Mouse (Mus musculus) kidney, embryonic 16.5 days (tissue): ENCODE results near the gene Lrrn2. TPM values are rescaled to one million over a fixed set of nuclear protein-coding genes. Genes with fewer than 3 reads are reported as not detected.

Experiments
- ATAC-seq: fragments of 200-750 bp; cut with Nextera tagmentation; 2 replicates; pipeline ENCODE4 v1.8.0; 2017; ENCODE audit warnings: moderate TSS enrichment; ENCODE audit not compliant: low FRiP score, low TSS enrichment
- H3K27ac ChIP-seq: fragments of 300-500 bp; sonication (generic); 2 replicates; pipeline ENCODE4 v1.5.1; 2014; ENCODE audit warnings: low read length
- H3K27me3 ChIP-seq: fragments of 300-500 bp; sonication (generic); 2 replicates; pipeline ENCODE4 v1.6.1; 2014; ENCODE audit warnings: low read length, control low read depth, mixed read lengths; ENCODE audit not compliant: insufficient read depth
- H3K36me3 ChIP-seq: fragments of 300-500 bp; sonication (generic); 2 replicates; pipeline ENCODE4 v1.6.1; 2014; ENCODE audit warnings: low read length, control low read depth, mixed read lengths; ENCODE audit not compliant: insufficient read depth
- H3K4me1 ChIP-seq: fragments of 300-500 bp; sonication (generic); 2 replicates; pipeline ENCODE4 v1.6.1; 2014; ENCODE audit warnings: low read length, control low read depth, mixed read lengths; ENCODE audit not compliant: insufficient read depth
- H3K4me2 ChIP-seq: fragments of 300-500 bp; sonication (generic); replicated peaks from 2 replicates; pipeline ENCODE4 v1.6.1; 2014; ENCODE audit warnings: low read depth, low read length
- H3K4me3 ChIP-seq: fragments of 300-500 bp; sonication (generic); 2 replicates; pipeline ENCODE4 v1.5.1; 2014; ENCODE audit warnings: mild to moderate bottlenecking, low read length
- H3K9ac ChIP-seq: fragments of 300-500 bp; sonication (generic); replicated peaks from 2 replicates; pipeline ENCODE4 v1.6.1; 2014; ENCODE audit warnings: low read length
- H3K9me3 ChIP-seq: fragments of 300-500 bp; sonication (generic); 2 replicates; pipeline ENCODE4 v1.6.1; 2016; ENCODE audit warnings: low read length, control low read depth
- whole genome bisulfite sequencing: fragments of 180-500 bp; shearing (Covaris S2); extraction: QIAGEN DNeasy Blood & Tissue Kit; methylation state at CpG from one replicate; pipeline ENCODE4 v1.1.7; 2014; 5-methylcytosine and 5-hydroxymethylcytosine counted together
- polyA plus RNA-seq: library from polyadenylated mRNA; unstranded; fragments of >200 nt; fragmentation: Nextera tagmentation; extraction: Ambion mirVana; gene quantifications from 2 replicates; pipeline ENCODE4 v1.2.1, GENCODE M21; 2015

Gene Lrrn2
- polyA plus RNA-seq, 1 experiment from 2014 or later, result 5.2 TPM

DNA sequence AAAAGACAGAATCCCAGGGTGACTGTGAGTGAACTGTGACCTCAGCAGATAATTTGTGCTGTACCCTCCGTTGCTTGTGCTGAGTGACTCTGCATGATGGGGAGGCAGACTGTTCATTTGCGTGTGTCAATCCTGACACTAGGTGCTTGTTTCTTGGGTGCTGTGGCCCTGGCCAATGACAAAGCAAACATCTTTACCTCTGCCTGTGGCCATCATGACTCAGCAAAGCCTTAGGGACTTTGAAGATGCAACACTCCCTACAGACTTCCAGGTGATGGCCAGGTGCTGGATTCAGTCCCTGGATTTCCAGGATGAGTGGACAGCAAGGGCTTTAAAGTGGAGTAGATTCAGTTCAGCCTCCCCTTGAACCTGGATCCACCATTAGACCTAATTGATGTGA lies 28.8 kb upstream of the Lrrn2 start:
- ATAC-seq, result no peak
- no peak overlapping the region for H3K27ac ChIP-seq
- H3K4me3 ChIP-seq, result no peak overlapping the region
- WGBS, result 65% methylated on average over 2 of the region's 2 CpGs
- H3K9ac ChIP-seq, result no peak overlapping the region
- no peaks in the 10 kb centered on the region for H3K4me1 ChIP-seq
- no peaks in the 10 kb centered on the region for H3K27me3 ChIP-seq
- H3K36me3 ChIP-seq, result no peaks in the 10 kb centered on the region
- H3K4me2 ChIP-seq, result no peak overlapping the region
- 0 out of 2 replicates have a peak, but pooled peaks cover 5% of the 10 kb centered on the region for H3K9me3 ChIP-seq

DNA sequence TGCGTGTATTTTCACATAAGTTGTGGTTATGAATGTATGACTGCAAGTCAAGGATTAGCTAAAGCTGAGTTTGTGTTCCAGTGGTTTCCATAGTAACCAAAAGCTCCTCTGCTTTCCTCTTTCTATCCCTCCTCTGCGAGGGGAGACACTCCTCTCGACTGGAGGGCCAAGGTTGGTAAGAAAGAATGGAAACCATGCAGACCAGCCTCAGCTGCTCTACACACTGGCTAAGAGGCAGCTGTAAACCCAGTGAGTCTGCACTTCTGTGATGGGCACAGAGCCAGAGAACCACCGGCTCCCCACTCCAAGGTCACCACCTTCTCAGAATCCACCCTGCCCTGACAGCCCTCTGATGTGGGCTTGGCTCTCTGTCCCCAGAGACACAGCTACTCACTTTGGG lies 28.3 kb upstream of the Lrrn2 start:
- no peak for ATAC-seq
- H3K27ac ChIP-seq, result no peak overlapping the region
- H3K4me1 ChIP-seq, result no peaks in the 10 kb centered on the region
- H3K4me2 ChIP-seq, result no peak overlapping the region
- H3K27me3 ChIP-seq, result no peaks in the 10 kb centered on the region
- no peak overlapping the region for H3K4me3 ChIP-seq
- 46% methylated on average over 4 of the region's 4 CpGs for WGBS
- H3K9ac ChIP-seq, result no peak overlapping the region
- no peaks in the 10 kb centered on the region for H3K36me3 ChIP-seq
- 0 out of 2 replicates have a peak, but pooled peaks cover 5% of the 10 kb centered on the region for H3K9me3 ChIP-seq

- H3K4me2 ChIP-seq, result no peak overlapping the region
- no peak overlapping the region for H3K4me3 ChIP-seq
- no peak for ATAC-seq
- no peaks in the 10 kb centered on the region for H3K27me3 ChIP-seq
- H3K9me3 ChIP-seq, result 0 out of 2 replicates have a peak, but pooled peaks cover 5% of the 10 kb centered on the region
- H3K4me1 ChIP-seq, result no peaks in the 10 kb centered on the region
- H3K9ac ChIP-seq, result no peak overlapping the region
- no peak overlapping the region for H3K27ac ChIP-seq
- WGBS, result 25% methylated on average over 8 of the region's 8 CpGs
- H3K36me3 ChIP-seq, result no peaks in the 10 kb centered on the region
Observed at GRCm38 (mm10) chr1:132853312-132853711, 26.8 kb upstream of the Lrrn2 start.

DNA sequence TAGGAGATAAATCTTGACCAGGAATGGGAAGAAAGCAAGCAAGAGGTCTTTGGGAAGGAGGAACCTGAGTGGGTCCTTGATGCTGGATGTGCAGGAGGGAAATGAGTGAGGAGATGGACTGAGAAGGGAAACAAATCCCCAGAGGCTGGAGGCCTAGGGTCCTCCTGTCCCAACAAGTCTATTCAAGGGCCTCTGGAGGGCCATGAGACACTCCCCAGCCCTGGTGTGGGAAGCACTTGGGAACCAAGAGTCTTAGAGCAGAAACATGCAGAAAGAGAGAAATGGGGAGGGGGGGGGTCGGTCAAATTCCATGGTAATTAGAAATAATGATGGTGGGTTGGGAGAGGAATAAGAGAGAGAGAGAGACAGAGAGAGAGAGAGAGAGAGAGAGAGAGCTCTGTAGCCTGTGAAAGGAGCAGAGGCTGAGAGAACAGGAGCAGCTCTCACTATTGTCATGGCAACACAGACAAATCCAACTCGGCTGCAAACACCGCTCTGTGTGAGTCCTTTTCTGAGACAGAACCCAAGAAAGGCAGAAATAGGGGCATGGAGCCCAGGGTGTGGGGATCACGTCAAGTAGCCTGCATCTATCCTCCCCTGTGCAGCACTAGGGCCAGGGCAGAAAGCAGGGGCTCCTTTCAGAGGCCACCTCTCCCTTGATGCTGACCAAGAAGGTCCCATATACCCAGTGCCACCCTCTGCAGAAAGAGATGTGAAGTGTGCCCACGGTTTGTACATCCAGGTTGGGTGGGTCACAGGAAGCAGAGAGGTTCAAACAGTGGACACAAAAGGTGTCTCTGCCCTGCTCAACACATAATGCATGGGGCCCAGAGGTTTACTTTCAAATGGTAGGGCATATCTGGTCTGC lies 21.3 kb upstream of the Lrrn2 start:
- Histone ChIP-seq H3K4me2 (no peak overlapping the region), H3K27ac (no peak overlapping the region), H3K4me3 (no peak overlapping the region), H3K9ac (no peak overlapping the region), H3K9me3 (no peaks in the 10 kb centered on the region), H3K36me3 (no peaks in the 10 kb centered on the region), H3K4me1 (no peaks in the 10 kb centered on the region), H3K27me3 (no peaks in the 10 kb centered on the region)
- ATAC-seq, result no peak
- WGBS, result 69% methylated on average over 5 of the region's 5 CpGs

- Histone ChIP-seq H3K4me3 (no peak overlapping the region), H3K4me2 (no peak overlapping the region), H3K4me1 (no peaks in the 10 kb centered on the region), H3K9ac (no peak overlapping the region), H3K27ac (no peak overlapping the region), H3K36me3 (no peaks in the 10 kb centered on the region), H3K27me3 (no peaks in the 10 kb centered on the region), H3K9me3 (no peaks in the 10 kb centered on the region)
- ATAC-seq, result no peak
- 84% methylated on average over 2 of the region's 2 CpGs for WGBS
Observed at GRCm38 (mm10) chr1:132864220-132864619, 15.9 kb upstream of the Lrrn2 start.

DNA sequence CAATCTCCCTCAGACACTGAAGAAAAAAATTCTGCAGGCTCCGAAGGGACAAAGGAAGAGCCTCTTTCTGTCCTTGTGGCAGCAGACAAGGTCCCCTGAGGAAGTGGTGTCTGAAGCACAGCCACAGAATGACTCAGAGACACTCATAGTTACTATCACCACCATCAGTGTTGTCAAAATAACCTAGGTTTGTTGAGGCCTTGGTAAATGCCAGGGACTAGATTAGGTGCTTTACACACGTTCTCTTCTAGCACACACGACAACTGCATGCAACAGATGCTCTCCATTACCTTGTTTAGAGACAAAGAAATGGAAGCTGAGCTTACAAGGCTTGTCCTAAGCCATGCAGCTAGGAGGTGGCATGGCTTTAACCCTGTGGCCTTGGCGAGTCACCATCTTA lies 14.5 kb upstream of the Lrrn2 start:
- H3K4me3 ChIP-seq, result no peak overlapping the region
- no peak overlapping the region for H3K9ac ChIP-seq
- WGBS, result 91% methylated on average over 4 of the region's 4 CpGs
- H3K4me2 ChIP-seq, result no peak overlapping the region
- no peaks in the 10 kb centered on the region for H3K9me3 ChIP-seq
- ATAC-seq, result no peak
- H3K27me3 ChIP-seq, result no peaks in the 10 kb centered on the region
- no peak overlapping the region for H3K27ac ChIP-seq
- no peaks in the 10 kb centered on the region for H3K36me3 ChIP-seq
- H3K4me1 ChIP-seq, result no peaks in the 10 kb centered on the region

DNA sequence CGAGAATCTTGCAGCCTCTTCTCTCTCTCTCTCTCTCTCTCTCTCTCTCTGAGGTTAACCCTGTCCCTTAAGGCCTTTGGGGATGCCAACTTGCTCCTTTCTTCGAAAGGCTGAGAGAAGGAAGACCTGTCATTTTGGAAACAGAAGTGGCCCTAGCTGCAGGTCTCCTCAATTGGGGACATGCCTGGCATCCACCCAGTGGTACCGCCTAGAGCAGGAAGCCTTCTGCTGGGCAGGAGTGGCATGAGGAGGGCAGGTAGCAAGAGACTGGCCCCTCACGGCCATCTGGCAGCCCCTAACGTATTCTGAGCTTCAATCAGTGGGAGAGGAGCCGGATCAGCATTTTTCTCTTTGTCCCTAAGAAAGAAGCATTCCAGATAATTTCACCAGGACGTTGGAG lies 9.7 kb upstream of the Lrrn2 start:
- no peaks in the 10 kb centered on the region for H3K9me3 ChIP-seq
- no peaks in the 10 kb centered on the region for H3K36me3 ChIP-seq
- ATAC-seq, result no peak
- H3K4me3 ChIP-seq, result no peak overlapping the region
- 66% methylated on average over 7 of the region's 7 CpGs for WGBS
- H3K27me3 ChIP-seq, result peaks cover 4% of the 10 kb centered on the region; the same call in 1 of the 2 replicates
- H3K27ac ChIP-seq, result no peak overlapping the region
- no peaks in the 10 kb centered on the region for H3K4me1 ChIP-seq
- no peak overlapping the region for H3K4me2 ChIP-seq
- no peak overlapping the region for H3K9ac ChIP-seq

GRCm38 (mm10) chr1:132878951-132879610 lies 992 bp upstream of the Lrrn2 start:
- Histone ChIP-seq H3K9ac (no peak overlapping the region), H3K4me3 (no peak overlapping the region), H3K4me1 (peaks cover 12% of the 10 kb centered on the region), H3K36me3 (no peaks in the 10 kb centered on the region), H3K4me2 (no peak overlapping the region), H3K9me3 (no peaks in the 10 kb centered on the region), H3K27ac (no peak overlapping the region), H3K27me3 (peaks cover 63% of the 10 kb centered on the region)
- 31% methylated on average over 11 of the region's 11 CpGs for WGBS
- no peak for ATAC-seq

GRCm38 (mm10) chr1:132879801-132880160 lies 292 bp upstream of the Lrrn2 start:
- peaks cover 63% of the 10 kb centered on the region for H3K27me3 ChIP-seq
- WGBS, result 13% methylated on average over 8 of the region's 8 CpGs
- H3K4me2 ChIP-seq, result peak overlapping the region; percentile 97
- H3K9ac ChIP-seq, result no peak overlapping the region
- no peak overlapping the region for H3K27ac ChIP-seq
- H3K4me3 ChIP-seq, result peak overlapping the region; percentile 48
- no peaks in the 10 kb centered on the region for H3K36me3 ChIP-seq
- no peaks in the 10 kb centered on the region for H3K9me3 ChIP-seq
- H3K4me1 ChIP-seq, result peaks cover 12% of the 10 kb centered on the region
- no peak for ATAC-seq
